Mouse (Mus musculus) bone marrow macrophage, adult 2 months (primary cell): ENCODE results near the gene Kcnk4.

Experiments used
- CTCF ChIP-seq: IDR thresholded peaks from 2 replicates; pipeline ENCODE4 v1.5.1; 2012; ENCODE audit warnings: low read depth, mild to moderate bottlenecking, low read length, moderate library complexity
- POLR2A ChIP-seq: IDR thresholded peaks from 2 replicates; pipeline ENCODE4 v1.6.1; 2012; ENCODE audit warnings: mild to moderate bottlenecking, low read depth, low read length, borderline replicate concordance

- TF ChIP-seq CTCF (no peak), POLR2A (no peak)
Observed at GRCm38 (mm10) chr19:6975537-6976521, 41.5 kb upstream of the Kcnk4 start, which contains the start of gene Plcb3.
